Mouse (Mus musculus) kidney, adult 2 months (tissue): ENCODE measurements at regions not wholly inside any gene's neighbourhood (a gene's known extent, or its start where the extent isn't known, plus 50 kb on each side); places are given as distances from the start of the nearest gene placed in this dataset.

Source experiments
- CTCF ChIP-seq: fragments of 200-500 bp; conservative IDR thresholded peaks from 2 replicates; pipeline ENCODE4 v1.5.1; 2011; ENCODE audit warnings: low read depth, mild to moderate bottlenecking, control low read depth, low read length, moderate library complexity, mixed read lengths; ENCODE audit not compliant: insufficient read depth, insufficient read length
- POLR2A ChIP-seq: fragments of 200-500 bp; IDR thresholded peaks from one replicate; pipeline ENCODE4 v1.6.1; 2011; ENCODE audit warnings: low read depth, low read length, control low read depth

- no peak for TF ChIP-seq CTCF
- no peak for TF ChIP-seq POLR2A
Observed at GRCm38 (mm10) chr9:71035286-71035685, 83.3 kb upstream of the Lipc start.
